Mouse (Mus musculus) MEL (cell line): ENCODE data around the gene Sh2b1.

Experiments
- GATA1 ChIP-seq: IDR thresholded peaks from 2 replicates; pipeline ENCODE4 v1.6.1; 2011; ENCODE audit warnings: low read depth, low read length, improper control_type of control experiment
- NELFE ChIP-seq: IDR thresholded peaks from 2 replicates; pipeline ENCODE4 v1.6.1; 2011; ENCODE audit warnings: low read depth, low read length, improper control_type of control experiment
- USF1 ChIP-seq: IDR thresholded peaks from 2 replicates; pipeline ENCODE4 v1.6.1; 2014; ENCODE audit warnings: low read depth, mild to moderate bottlenecking, inconsistent platforms, low read length, improper control_type of control experiment, moderate library complexity
- ZMIZ1 ChIP-seq: IDR thresholded peaks from 2 replicates; pipeline ENCODE4 v1.6.1; 2012; ENCODE audit warnings: low read depth, mild to moderate bottlenecking, inconsistent platforms, low read length, improper control_type of control experiment, moderate library complexity
- ZNF384 ChIP-seq: IDR thresholded peaks from 2 replicates; pipeline ENCODE4 v1.6.1; 2012; ENCODE audit warnings: low read depth, mild to moderate bottlenecking, inconsistent platforms, low read length, improper control_type of control experiment

DNA sequence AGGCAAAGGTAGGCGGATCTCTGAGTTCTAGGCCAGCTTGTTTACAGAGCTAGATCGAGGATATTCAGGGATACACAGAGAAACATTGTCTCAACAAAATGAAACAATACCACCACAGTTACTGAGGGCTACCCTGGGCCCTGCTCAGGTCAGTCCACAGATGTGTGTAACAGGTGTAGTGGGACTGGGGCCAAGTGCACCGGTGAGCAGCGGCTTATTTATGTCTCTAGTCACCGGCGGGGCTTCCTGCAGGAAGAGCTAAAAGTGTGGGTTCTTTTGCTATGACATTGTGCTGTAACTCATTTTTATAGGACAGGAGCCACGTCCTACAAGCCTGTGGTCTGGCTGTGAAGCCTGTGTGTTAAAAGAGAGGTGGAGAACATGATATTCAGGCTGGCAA is 21.4 kb downstream of the Sh2b1 start:
- TF ChIP-seq USF1 (no peak), NELFE (no peak), GATA1 (no peak), ZNF384 (no peak), ZMIZ1 (no peak)
